Mouse (Mus musculus): ENCODE data around the gene Mknk1. TPM values are rescaled to one million over a fixed set of nuclear protein-coding genes. Genes with fewer than 3 reads are reported as not detected.

Mknk1 gene
- polyA plus RNA-seq, 1 experiment from 2014 or later, result 19.8 TPM

GRCm38 (mm10) chr4:115850631-115851030 lies 11.6 kb downstream of the Mknk1 start:
- H3K27me3 ChIP-seq (ENCODE audit: insufficient read depth, low read length), result no peaks in the 10 kb centered on the region
- H3K4me1 ChIP-seq (ENCODE audit: insufficient read depth), result peaks cover 4% of the 10 kb centered on the region; the same call in 1 of the 2 replicates
- ATAC-seq (ENCODE audit: insufficient read depth), result no peak

GRCm38 (mm10) chr4:115851569-115851968 lies 12.6 kb downstream of the Mknk1 start:
- ATAC-seq (ENCODE audit: insufficient read depth) (peak; percentile 57; the same call in 1 of the 2 replicates), DNase-seq (peak; percentile 34)
- Histone ChIP-seq H3K4me3 (ENCODE audit: low read depth, low read length) (no peak overlapping the region), H3K27ac (ENCODE audit: low read depth) (no peak overlapping the region), H3K9me3 (ENCODE audit: low read depth, low read length) (no peaks in the 10 kb centered on the region), H3K4me1 (ENCODE audit: insufficient read depth) (peaks cover 4% of the 10 kb centered on the region; the same call in 1 of the 2 replicates), H3K36me3 (ENCODE audit: insufficient read depth) (peaks cover 14% of the 10 kb centered on the region), H3K4me2 (no peak overlapping the region), H3K9ac (no peak overlapping the region), H3K27me3 (ENCODE audit: insufficient read depth, low read length) (no peaks in the 10 kb centered on the region)
- WGBS, result 76% methylated on average over 6 of the region's 6 CpGs
- TF ChIP-seq CTCF (IDR thresholded peaks at IDR 0.05; ENCODE audit: low read depth), result no peak

More at GRCm38 (mm10) chr4:115850631-115851030, 11.6 kb downstream of the Mknk1 start:
- Histone ChIP-seq H3K4me2 (no peak overlapping the region), H3K4me3 (ENCODE audit: low read depth, low read length) (no peak overlapping the region), H3K27ac (ENCODE audit: low read depth) (no peak overlapping the region), H3K9me3 (ENCODE audit: low read depth, low read length) (no peaks in the 10 kb centered on the region), H3K9ac (no peak overlapping the region), H3K36me3 (ENCODE audit: insufficient read depth) (peaks cover 13% of the 10 kb centered on the region)
- DNase-seq, result no peak
- TF ChIP-seq CTCF (IDR thresholded peaks at IDR 0.05; ENCODE audit: low read depth), result no peak
- WGBS, result 26% methylated on average over 2 of the region's 2 CpGs

GRCm38 (mm10) chr4:115855100-115855499 lies 16.1 kb downstream of the Mknk1 start:
- Histone ChIP-seq H3K4me3 (ENCODE audit: low read depth, low read length) (no peak overlapping the region), H3K4me1 (ENCODE audit: insufficient read depth) (no peaks in the 10 kb centered on the region), H3K27ac (ENCODE audit: low read depth) (no peak overlapping the region), H3K9me3 (ENCODE audit: low read depth, low read length) (no peaks in the 10 kb centered on the region), H3K27me3 (ENCODE audit: insufficient read depth, low read length) (no peaks in the 10 kb centered on the region), H3K4me2 (no peak overlapping the region), H3K36me3 (ENCODE audit: insufficient read depth) (peaks cover 14% of the 10 kb centered on the region), H3K9ac (no peak overlapping the region)
- TF ChIP-seq CTCF (IDR thresholded peaks at IDR 0.05; ENCODE audit: low read depth), result no peak
- WGBS, result 47% methylated on average over 6 of the region's 6 CpGs
- ATAC-seq (ENCODE audit: insufficient read depth), result no peak
- DNase-seq, result no peak

- 51% methylated on average over 4 of the region's 4 CpGs for WGBS
Measured at GRCm38 (mm10) chr4:115855609-115856008, 16.6 kb downstream of the Mknk1 start.

GRCm38 (mm10) chr4:115856282-115856681 lies 17.3 kb downstream of the Mknk1 start:
- WGBS, result 60% methylated on average over 4 of the region's 4 CpGs
- Histone ChIP-seq H3K27me3 (ENCODE audit: insufficient read depth, low read length) (no peaks in the 10 kb centered on the region), H3K9ac (no peak overlapping the region), H3K36me3 (ENCODE audit: insufficient read depth) (peaks cover 14% of the 10 kb centered on the region), H3K27ac (ENCODE audit: low read depth) (no peak overlapping the region), H3K4me1 (ENCODE audit: insufficient read depth) (no peaks in the 10 kb centered on the region), H3K4me3 (ENCODE audit: low read depth, low read length) (no peak overlapping the region), H3K9me3 (ENCODE audit: low read depth, low read length) (no peaks in the 10 kb centered on the region), H3K4me2 (no peak overlapping the region)
- ATAC-seq (ENCODE audit: insufficient read depth), result no peak
- no peak for TF ChIP-seq CTCF (IDR thresholded peaks at IDR 0.05; ENCODE audit: low read depth)
- DNase-seq, result no peak

More at GRCm38 (mm10) chr4:115855609-115856008, 16.6 kb downstream of the Mknk1 start:
- Histone ChIP-seq H3K4me1 (ENCODE audit: insufficient read depth) (no peaks in the 10 kb centered on the region), H3K9me3 (ENCODE audit: low read depth, low read length) (no peaks in the 10 kb centered on the region), H3K4me3 (ENCODE audit: low read depth, low read length) (no peak overlapping the region), H3K36me3 (ENCODE audit: insufficient read depth) (peaks cover 14% of the 10 kb centered on the region), H3K27me3 (ENCODE audit: insufficient read depth, low read length) (no peaks in the 10 kb centered on the region), H3K4me2 (no peak overlapping the region), H3K27ac (ENCODE audit: low read depth) (no peak overlapping the region), H3K9ac (no peak overlapping the region)
- ATAC-seq (ENCODE audit: insufficient read depth) (no peak), DNase-seq (no peak)
- TF ChIP-seq CTCF (IDR thresholded peaks at IDR 0.05; ENCODE audit: low read depth), result no peak

- Histone ChIP-seq H3K27ac (ENCODE audit: low read depth) (no peak overlapping the region), H3K4me3 (ENCODE audit: low read depth, low read length) (no peak overlapping the region), H3K4me1 (ENCODE audit: insufficient read depth) (no peaks in the 10 kb centered on the region), H3K27me3 (ENCODE audit: insufficient read depth, low read length) (no peaks in the 10 kb centered on the region), H3K9me3 (ENCODE audit: low read depth, low read length) (no peaks in the 10 kb centered on the region), H3K36me3 (ENCODE audit: insufficient read depth) (peaks cover 16% of the 10 kb centered on the region; the same call in 1 of the 2 replicates), H3K9ac (no peak overlapping the region), H3K4me2 (no peak overlapping the region)
- WGBS, result 67% methylated on average over 9 of the region's 9 CpGs
- TF ChIP-seq CTCF (IDR thresholded peaks at IDR 0.05; ENCODE audit: low read depth), result no peak
- no peak for ATAC-seq (ENCODE audit: insufficient read depth)
- DNase-seq, result no peak
Measured at GRCm38 (mm10) chr4:115857293-115857883, 18.4 kb downstream of the Mknk1 start.

- no peak for ATAC-seq (ENCODE audit: insufficient read depth)
- H3K27me3 ChIP-seq (ENCODE audit: insufficient read depth, low read length), result no peaks in the 10 kb centered on the region
- no peak overlapping the region for H3K4me2 ChIP-seq
- H3K4me3 ChIP-seq (ENCODE audit: low read depth, low read length), result no peak overlapping the region
- no peak overlapping the region for H3K9ac ChIP-seq
- no peak for TF ChIP-seq CTCF (IDR thresholded peaks at IDR 0.05; ENCODE audit: low read depth)
- H3K9me3 ChIP-seq (ENCODE audit: low read depth, low read length), result no peaks in the 10 kb centered on the region
- 63% methylated on average over 7 of the region's 7 CpGs for WGBS
- no peak for DNase-seq
- H3K36me3 ChIP-seq (ENCODE audit: insufficient read depth), result 0 out of 2 replicates have a peak, but pooled peaks cover 10% of the 10 kb centered on the region
- H3K27ac ChIP-seq (ENCODE audit: low read depth), result no peak overlapping the region
- H3K4me1 ChIP-seq (ENCODE audit: insufficient read depth), result no peaks in the 10 kb centered on the region
Measured at GRCm38 (mm10) chr4:115863352-115863751, 24.4 kb downstream of the Mknk1 start.
